Mouse (Mus musculus) liver, embryonic 14.5 days (tissue): Measurements from ENCODE around the gene Tbc1d9. TPM values are rescaled to one million over a fixed set of nuclear protein-coding genes. Genes with fewer than 3 reads are reported as not detected.

ENCODE experiments used
- ATAC-seq: fragments of 200-750 bp; cut with Nextera tagmentation; 2 replicates; pipeline ENCODE4 v1.8.0; 2017; ENCODE audit warnings: moderate number of reproducible peaks, mild to moderate bottlenecking, moderate library complexity; ENCODE audit not compliant: insufficient read depth
- DNase-seq, 3 experiments: peaks; one replicate each; pipeline ENCODE4 v3.0.0-alpha.2; 2012 to 2013; ENCODE audit warnings: low read depth in 3 of 3, low spot score in 3 of 3
- H3K27ac ChIP-seq: fragments of 300-500 bp; sonication (generic); 2 replicates; pipeline ENCODE4 v1.5.1; 2014; ENCODE audit warnings: moderate library complexity, mild to moderate bottlenecking, control low read depth, inconsistent platforms
- H3K27me3 ChIP-seq: fragments of 300-500 bp; sonication (generic); 2 replicates; pipeline ENCODE4 v1.6.1; 2014; ENCODE audit warnings: mild to moderate bottlenecking, low read length, moderate library complexity; ENCODE audit not compliant: control insufficient read depth, insufficient read depth
- H3K36me3 ChIP-seq: fragments of 300-500 bp; sonication (generic); replicated peaks from 2 replicates; pipeline ENCODE4 v1.6.1; 2014; ENCODE audit warnings: low read depth; ENCODE audit not compliant: control insufficient read depth, insufficient read depth
- H3K4me1 ChIP-seq, 2 experiments: fragments of 200-500 bp in 1 of 2; fragments of 300-500 bp in 1 of 2; sonication (generic) in 1 of 2; replicated peaks; 2 replicates each; pipeline ENCODE4 v1.6.1; 2012 to 2014; ENCODE audit warnings: antibody characterized with exemption in 1 of 2, inconsistent platforms in 1 of 2, low read length in 1 of 2; ENCODE audit not compliant: control insufficient read depth in 2 of 2, insufficient read depth in 2 of 2
- H3K4me2 ChIP-seq: fragments of 300-500 bp; sonication (generic); 2 replicates; pipeline ENCODE4 v1.6.1; 2014; ENCODE audit warnings: low read depth, mild to moderate bottlenecking, control low read depth, moderate library complexity
- H3K4me3 ChIP-seq, 2 experiments: fragments of 200-500 bp in 1 of 2; fragments of 300-500 bp in 1 of 2; sonication (generic) in 1 of 2; 2 replicates each; pipeline ENCODE4 v1.5.1; 2012 to 2014; ENCODE audit warnings: low read depth in 2 of 2, low read length in 2 of 2, mild to moderate bottlenecking in 2 of 2, control low read depth in 1 of 2, inconsistent platforms in 1 of 2, moderate library complexity in 1 of 2; ENCODE audit not compliant: insufficient read depth in 1 of 2
- H3K9ac ChIP-seq: fragments of 300-500 bp; sonication (generic); replicated peaks from 2 replicates; pipeline ENCODE4 v1.6.1; 2014; ENCODE audit warnings: mild to moderate bottlenecking, control low read depth, moderate library complexity
- H3K9me3 ChIP-seq: fragments of 300-500 bp; sonication (generic); 2 replicates; pipeline ENCODE4 v1.6.1; 2016; ENCODE audit warnings: low read length, mixed read lengths; ENCODE audit not compliant: control insufficient read depth
- CTCF ChIP-seq: IDR thresholded peaks from 2 replicates; pipeline ENCODE4 v1.5.1; 2016; ENCODE audit warnings: antibody characterized with exemption, low read depth, control low read depth
- EP300 ChIP-seq: IDR thresholded peaks from 2 replicates; pipeline ENCODE4 v1.6.1; 2016; ENCODE audit warnings: antibody characterized with exemption, low read depth
- WGBS: fragments of 180-500 bp; shearing (Covaris S2); extraction: QIAGEN DNeasy Blood & Tissue Kit; methylation state at CpG from one replicate; pipeline ENCODE4 v1.1.7; 2014; ENCODE audit not compliant: insufficient replicate concordance; 5-methylcytosine and 5-hydroxymethylcytosine counted together
- polyA plus RNA-seq, 2 experiments: library from polyadenylated mRNA; depleted of rRNA in 1 of 2; stranded (reverse) in 1 of 2; unstranded in 1 of 2; fragments of >200 nt; fragmentation: Nextera tagmentation in 1 of 2; extraction: Ambion mirVana in 1 of 2; gene quantifications; 2 replicates each; pipeline versions ENCODE4 v1.2.1 to v1.2.3; 2012 to 2014

Tbc1d9 gene
- polyA plus RNA-seq, 2 experiments, result 0.43 to 1.1 TPM

GRCm38 (mm10) chr8:83260418-83261215, 95.5 kb downstream of the Tbc1d9 start:
- no peaks in the 10 kb centered on the region for H3K4me1 ChIP-seq
- H3K9ac ChIP-seq, result no peak overlapping the region
- peak; percentile 94 for TF ChIP-seq CTCF
- no peak for TF ChIP-seq EP300
- H3K27ac ChIP-seq, result no peak overlapping the region
- ATAC-seq, result peak; percentile 64; the same call in 1 of the 2 replicates
- H3K27me3 ChIP-seq, result no peaks in the 10 kb centered on the region
- H3K4me2 ChIP-seq, result no peak overlapping the region
- H3K9me3 ChIP-seq, result no peaks in the 10 kb centered on the region
- H3K4me3 ChIP-seq, result no peak overlapping the region
- DNase-seq, result peak; percentile 31 to 46 (median 38)
- WGBS, result 58% methylated on average over 16 of the region's 16 CpGs
- no peaks in the 10 kb centered on the region for H3K36me3 ChIP-seq

GRCm38 (mm10) chr8:83271172-83271571, 106.0 kb downstream of the Tbc1d9 start:
- H3K4me1 ChIP-seq, result no peaks in the 10 kb centered on the region
- no peak overlapping the region for H3K4me2 ChIP-seq
- H3K36me3 ChIP-seq, result no peaks in the 10 kb centered on the region
- TF ChIP-seq EP300 (no peak), CTCF (no peak)
- H3K9me3 ChIP-seq, result no peaks in the 10 kb centered on the region
- 79% methylated on average over 14 of the region's 14 CpGs for WGBS
- H3K27me3 ChIP-seq, result no peaks in the 10 kb centered on the region
- H3K9ac ChIP-seq, result no peak overlapping the region
- no peak for ATAC-seq
- H3K4me3 ChIP-seq, result no peak overlapping the region
- DNase-seq, result no peak
- no peak overlapping the region for H3K27ac ChIP-seq

GRCm38 (mm10) chr8:83272464-83272863, 107.3 kb downstream of the Tbc1d9 start:
- ATAC-seq, result no peak
- TF ChIP-seq CTCF (no peak), EP300 (no peak)
- no peaks in the 10 kb centered on the region for H3K9me3 ChIP-seq
- no peak for DNase-seq
- no peaks in the 10 kb centered on the region for H3K4me1 ChIP-seq
- 70% methylated on average over 10 of the region's 10 CpGs for WGBS
- H3K27me3 ChIP-seq, result no peaks in the 10 kb centered on the region
- H3K4me2 ChIP-seq, result no peak overlapping the region
- no peak overlapping the region for H3K4me3 ChIP-seq
- H3K36me3 ChIP-seq, result no peaks in the 10 kb centered on the region
- no peak overlapping the region for H3K9ac ChIP-seq
- no peak overlapping the region for H3K27ac ChIP-seq

- Histone ChIP-seq H3K9me3 (no peaks in the 10 kb centered on the region), H3K27me3 (no peaks in the 10 kb centered on the region), H3K36me3 (no peaks in the 10 kb centered on the region), H3K9ac (no peak overlapping the region), H3K4me2 (no peak overlapping the region), H3K4me1 (no peaks in the 10 kb centered on the region), H3K4me3 (no peak overlapping the region), H3K27ac (no peak overlapping the region)
- TF ChIP-seq EP300, result no peak
- no peak for TF ChIP-seq CTCF
- ATAC-seq (no peak), DNase-seq (no peak)
- 49% methylated on average over 11 of the region's 11 CpGs for WGBS
These were observed 109.3 kb downstream of the Tbc1d9 start for GRCm38 (mm10) chr8:83274470-83274869.

- no peaks in the 10 kb centered on the region for H3K9me3 ChIP-seq
- H3K4me3 ChIP-seq, result no peak overlapping the region
- no peaks in the 10 kb centered on the region for H3K36me3 ChIP-seq
- TF ChIP-seq EP300 (no peak), CTCF (no peak)
- ATAC-seq, result no peak
- no peak overlapping the region for H3K27ac ChIP-seq
- H3K9ac ChIP-seq, result no peak overlapping the region
- DNase-seq, result no peak
- H3K4me2 ChIP-seq, result no peak overlapping the region
- no peaks in the 10 kb centered on the region for H3K4me1 ChIP-seq
- no peaks in the 10 kb centered on the region for H3K27me3 ChIP-seq
- 64% methylated on average over 6 of the region's 6 CpGs for WGBS
These were observed 113.3 kb downstream of the Tbc1d9 start for GRCm38 (mm10) chr8:83278431-83278830.
